Mouse (Mus musculus): ENCODE measurements around the gene Srcin1. TPM values are rescaled to one million over a fixed set of nuclear protein-coding genes. Genes with fewer than 3 reads are reported as not detected.

The Srcin1 gene
- polyA plus RNA-seq, 1 experiment from 2014 or later: 6.7 TPM

DNA sequence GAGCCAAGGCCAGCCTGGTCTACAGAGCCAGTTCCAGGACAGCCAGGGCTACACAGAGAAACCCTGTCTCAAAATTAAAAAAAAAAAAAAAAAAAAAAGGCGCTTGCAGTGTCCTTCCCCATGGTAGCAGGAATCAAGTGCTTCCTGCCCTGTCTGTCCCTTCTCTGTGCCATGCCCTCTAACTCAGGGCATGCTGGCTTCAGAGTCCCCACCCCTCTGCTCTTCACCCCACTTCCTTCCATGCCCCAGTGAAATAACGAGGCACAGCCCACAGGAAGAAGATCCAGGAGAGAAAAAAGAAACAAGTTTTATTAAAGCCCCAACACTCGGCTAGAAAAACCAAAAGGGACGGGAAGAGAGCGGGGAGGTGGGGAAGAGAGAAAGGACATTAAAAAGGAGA, 66.9 kb downstream of the Srcin1 start:
- Histone ChIP-seq H3K4me3 (no peak overlapping the region), H3K36me3 (0 out of 2 replicates have a peak, but pooled peaks cover 2% of the 10 kb centered on the region), H3K9ac (no peak overlapping the region), H3K27me3 (no peaks in the 10 kb centered on the region; the same call in 1 of the 2 replicates), H3K9me3 (replicated peaks) (no peaks in the 10 kb centered on the region), H3K27ac (no peak overlapping the region), H3K4me2 (replicated peaks) (no peak overlapping the region), H3K4me1 (peaks cover 28% of the 10 kb centered on the region)
- ATAC-seq (ENCODE audit: low FRiP score): no peak
- WGBS: 63% methylated on average over 5 of the region's 5 CpGs

DNA sequence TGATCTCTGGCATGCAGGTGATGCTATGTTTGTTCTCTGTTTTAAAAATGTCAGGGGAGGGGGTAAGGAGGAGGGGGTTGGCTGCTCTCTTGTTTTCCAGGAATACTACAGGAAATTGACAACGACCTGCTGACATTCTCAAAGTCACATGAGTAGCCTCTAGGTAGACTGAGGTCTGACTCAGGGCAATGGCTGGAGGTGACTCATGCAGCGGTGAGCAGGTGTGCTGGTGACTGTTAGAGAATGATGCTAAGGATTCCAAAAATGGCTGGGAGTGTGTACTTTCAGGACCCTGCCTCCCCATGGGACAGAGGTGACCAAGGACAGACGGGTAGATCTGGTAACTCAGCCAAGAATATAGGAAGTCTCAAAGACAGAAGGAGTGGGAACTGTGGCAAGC, 67.8 kb downstream of the Srcin1 start:
- 83% methylated on average over 3 of the region's 3 CpGs for WGBS
- Histone ChIP-seq H3K9me3 (replicated peaks) (no peaks in the 10 kb centered on the region), H3K9ac (no peak overlapping the region), H3K27me3 (no peaks in the 10 kb centered on the region; the same call in 1 of the 2 replicates), H3K36me3 (0 out of 2 replicates have a peak, but pooled peaks cover 2% of the 10 kb centered on the region), H3K4me2 (replicated peaks) (no peak overlapping the region), H3K27ac (no peak overlapping the region), H3K4me3 (no peak overlapping the region), H3K4me1 (peaks cover 28% of the 10 kb centered on the region)
- no peak for ATAC-seq (ENCODE audit: low FRiP score)

DNA sequence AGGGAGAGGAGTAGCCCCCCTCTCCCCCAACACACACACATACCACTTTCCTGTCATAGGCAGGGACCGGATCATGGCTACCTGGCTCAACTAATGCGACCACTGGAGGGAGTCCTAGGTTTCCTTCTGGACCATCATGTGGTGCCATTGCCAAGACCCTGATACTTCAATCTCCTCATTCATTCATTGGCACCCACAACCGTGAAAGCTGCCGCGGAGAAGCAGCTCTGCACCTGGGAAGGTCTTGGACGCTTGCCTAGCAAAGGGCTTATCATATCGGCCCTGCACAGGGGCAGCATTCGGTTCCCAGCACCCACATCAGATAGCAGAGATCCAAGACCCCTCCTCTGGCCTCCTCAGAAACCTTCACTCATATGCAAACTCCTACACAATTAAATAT, 69.7 kb downstream of the Srcin1 start:
- Histone ChIP-seq H3K27ac (no peak overlapping the region), H3K36me3 (no peaks in the 10 kb centered on the region), H3K9ac (no peak overlapping the region), H3K9me3 (replicated peaks) (no peaks in the 10 kb centered on the region), H3K4me2 (replicated peaks) (no peak overlapping the region), H3K27me3 (peaks cover 15% of the 10 kb centered on the region), H3K4me3 (no peak overlapping the region), H3K4me1 (peaks cover 18% of the 10 kb centered on the region)
- ATAC-seq (ENCODE audit: low FRiP score): no peak
- WGBS: 55% methylated on average over 8 of the region's 8 CpGs

DNA sequence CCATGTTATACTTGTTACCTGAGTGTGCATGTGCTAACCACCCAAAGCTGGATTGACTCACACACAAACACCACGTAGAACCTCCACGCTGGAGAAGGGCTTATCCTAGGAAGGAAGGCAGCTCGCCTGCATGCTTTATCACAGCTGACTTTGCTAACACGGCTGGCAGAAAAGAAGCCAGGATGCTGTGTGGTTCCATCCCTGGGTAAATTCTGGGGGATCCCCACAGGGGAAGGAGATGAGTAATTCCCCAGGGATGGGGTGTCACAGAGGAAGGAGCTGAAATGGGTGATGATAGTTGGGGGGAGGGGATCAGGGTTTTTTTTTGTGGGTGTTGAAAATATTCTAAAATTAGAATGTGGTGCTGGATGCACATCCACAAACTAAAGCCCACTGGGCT, 70.2 kb downstream of the Srcin1 start:
- Histone ChIP-seq H3K4me2 (replicated peaks) (no peak overlapping the region), H3K9ac (no peak overlapping the region), H3K4me3 (no peak overlapping the region), H3K9me3 (replicated peaks) (no peaks in the 10 kb centered on the region), H3K27me3 (peaks cover 21% of the 10 kb centered on the region), H3K4me1 (peaks cover 18% of the 10 kb centered on the region), H3K27ac (no peak overlapping the region), H3K36me3 (no peaks in the 10 kb centered on the region)
- 80% methylated on average over 4 of the region's 4 CpGs for WGBS
- ATAC-seq (ENCODE audit: low FRiP score): no peak

DNA sequence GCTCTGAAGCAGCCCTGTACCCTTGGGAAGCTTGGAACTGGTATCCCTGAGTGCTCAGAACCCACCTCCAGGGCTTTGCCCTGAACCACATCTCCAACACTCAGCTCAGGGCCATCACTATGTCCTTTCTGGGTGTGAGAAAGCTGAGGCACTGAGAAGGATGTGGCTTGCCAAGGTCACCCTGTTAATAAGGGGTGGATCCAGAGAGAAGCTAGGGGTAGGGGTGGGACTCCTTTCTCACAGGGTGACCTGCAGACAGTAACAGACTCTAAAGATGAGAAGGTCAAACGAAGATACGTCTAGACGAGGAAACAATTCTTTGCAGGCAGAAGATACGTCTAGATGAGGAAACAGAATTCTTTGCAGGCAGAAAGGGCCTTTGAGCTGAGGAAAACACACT, 73.1 kb downstream of the Srcin1 start:
- no peak overlapping the region for H3K9ac ChIP-seq
- no peak overlapping the region for H3K27ac ChIP-seq
- H3K9me3 ChIP-seq (replicated peaks): no peaks in the 10 kb centered on the region
- peaks cover 18% of the 10 kb centered on the region for H3K4me1 ChIP-seq
- WGBS: 79% methylated on average over 4 of the region's 4 CpGs
- no peak overlapping the region for H3K4me3 ChIP-seq
- peaks cover 2% of the 10 kb centered on the region; the same call in 1 of the 2 replicates for H3K36me3 ChIP-seq
- no peak overlapping the region for H3K4me2 ChIP-seq (replicated peaks)
- H3K27me3 ChIP-seq: peaks cover 50% of the 10 kb centered on the region
- no peak for ATAC-seq (ENCODE audit: low FRiP score)

DNA sequence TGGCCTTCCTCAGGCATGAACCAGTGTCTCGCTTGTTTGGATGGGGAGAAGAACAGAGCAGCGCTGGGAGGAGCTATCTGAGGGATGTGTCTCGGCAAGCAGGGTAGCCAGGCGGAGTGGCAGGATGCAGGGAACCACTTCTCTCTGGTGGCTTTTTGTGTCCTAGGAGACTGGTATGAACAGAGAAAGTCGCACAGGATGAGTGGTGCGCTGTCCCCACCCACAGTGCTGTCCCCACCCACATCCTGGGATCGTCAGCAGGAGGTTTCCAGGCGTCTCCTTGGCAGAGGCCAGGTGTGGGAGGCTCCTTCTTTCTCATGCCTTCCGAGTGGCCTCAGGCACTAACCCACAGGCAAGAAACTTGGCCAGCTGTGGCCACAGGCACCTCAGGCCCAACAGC, 73.6 kb downstream of the Srcin1 start:
- Histone ChIP-seq H3K27ac (no peak overlapping the region), H3K9me3 (replicated peaks) (no peaks in the 10 kb centered on the region), H3K4me1 (peaks cover 18% of the 10 kb centered on the region), H3K36me3 (peaks cover 6% of the 10 kb centered on the region), H3K4me3 (no peak overlapping the region), H3K4me2 (replicated peaks) (no peak overlapping the region), H3K27me3 (peaks cover 55% of the 10 kb centered on the region), H3K9ac (no peak overlapping the region)
- no peak for ATAC-seq (ENCODE audit: low FRiP score)
- WGBS: 38% methylated on average over 9 of the region's 9 CpGs

DNA sequence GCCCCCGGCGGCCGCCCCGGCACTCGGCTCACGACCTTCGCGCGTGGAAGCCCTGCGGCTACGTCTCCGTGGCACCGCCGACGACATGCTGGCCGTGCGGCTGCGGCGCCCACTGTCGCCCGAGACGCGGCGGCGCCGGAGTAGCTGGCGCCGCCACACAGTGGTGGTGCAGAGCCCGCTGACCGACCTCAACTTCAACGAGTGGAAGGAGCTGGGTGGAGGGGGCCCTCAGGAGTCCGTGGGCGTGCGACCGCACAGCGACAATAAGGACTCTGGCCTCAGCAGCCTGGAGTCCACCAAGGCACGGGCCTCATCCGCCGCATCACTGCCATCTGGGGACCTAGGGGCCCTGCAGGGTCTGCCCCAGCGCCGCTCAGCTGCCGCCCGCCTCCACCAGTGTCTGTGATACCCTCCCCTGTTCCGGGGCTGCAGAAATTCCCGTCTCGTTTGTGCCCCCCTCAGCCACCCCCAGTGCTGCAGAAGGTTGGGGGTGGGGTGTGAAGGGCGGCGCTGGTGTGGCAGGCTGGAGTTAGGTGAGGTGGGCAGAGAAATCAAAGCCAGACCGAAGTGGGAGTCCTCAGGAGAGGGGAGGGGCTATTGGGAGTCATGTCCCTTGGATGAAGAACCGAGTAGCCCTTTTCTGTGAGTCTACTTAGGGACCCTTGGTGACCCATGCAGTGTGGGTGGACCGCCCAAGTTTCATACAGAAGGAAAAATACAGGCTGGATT, 75.1 kb downstream of the Srcin1 start:
- Histone ChIP-seq H3K9me3 (replicated peaks) (no peaks in the 10 kb centered on the region), H3K27me3 (peaks cover 59% of the 10 kb centered on the region), H3K4me3 (peak overlapping the region; percentile 37), H3K4me1 (peaks cover 18% of the 10 kb centered on the region), H3K9ac (peak overlapping the region; percentile 60), H3K27ac (no peak overlapping the region; the same call in 1 of the 2 replicates), H3K4me2 (replicated peaks) (peak overlapping the region; percentile 65), H3K36me3 (peaks cover 9% of the 10 kb centered on the region)
- WGBS: 13% methylated on average over 47 of the region's 51 CpGs
- 0 out of 2 replicates have a peak, but pooled peaks have one; percentile 38 for ATAC-seq (ENCODE audit: low FRiP score)

DNA sequence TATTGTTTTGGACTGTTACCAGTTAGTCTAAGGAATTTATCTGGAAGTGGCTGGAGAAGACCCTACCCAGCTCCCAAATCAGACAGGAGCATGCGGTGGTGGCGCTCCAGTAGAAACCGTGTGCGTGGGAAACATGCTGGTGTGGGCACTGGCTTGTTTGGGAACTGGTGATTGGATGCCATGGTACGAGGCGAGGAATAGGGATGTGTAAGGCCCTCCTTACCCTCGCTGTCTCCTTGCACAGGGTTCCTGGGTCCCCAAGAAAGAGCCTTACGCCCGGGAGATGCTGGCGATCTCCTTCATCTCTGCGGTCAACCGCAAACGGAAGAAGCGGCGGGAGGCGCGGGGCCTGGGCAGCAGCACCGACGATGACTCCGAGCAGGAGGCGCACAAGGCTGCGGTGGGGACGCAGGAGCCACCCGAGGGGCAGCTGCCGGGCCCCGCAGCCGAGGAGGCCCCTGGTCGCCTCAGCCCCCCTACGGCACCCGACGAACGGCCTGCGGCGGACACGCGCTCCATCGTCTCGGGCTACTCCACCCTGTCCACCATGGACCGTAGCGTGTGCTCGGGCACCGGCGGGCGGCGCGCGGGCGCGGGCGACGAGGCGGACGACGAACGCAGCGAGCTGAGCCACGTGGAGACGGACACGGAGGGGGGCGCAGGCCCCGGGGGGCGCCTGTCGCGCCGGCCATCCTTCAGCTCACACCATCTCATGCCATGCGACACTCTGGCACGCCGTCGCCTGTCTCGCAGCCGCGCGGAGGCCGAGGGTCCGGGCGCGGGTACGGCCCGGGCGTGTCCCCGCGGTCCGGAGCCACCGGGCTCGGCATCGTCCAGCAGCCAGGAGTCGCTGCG, 75.9 kb downstream of the Srcin1 start, which contains the start of gene 4933428G20Rik:
Gene 4933428G20Rik, minus strand, starts transcription at position 476 of the 855 bp plus-strand sequence.
- peak; percentile 56; the same call in 1 of the 2 replicates for ATAC-seq (ENCODE audit: low FRiP score)
- H3K9ac ChIP-seq: peak within 1 kb of the TSS; percentile 60
- peak within 1 kb of the TSS; percentile 65 for H3K4me2 ChIP-seq (replicated peaks)
- peaks cover 11% of the 10 kb centered on the region for H3K36me3 ChIP-seq
- peaks cover 59% of the 10 kb centered on the region for H3K27me3 ChIP-seq
- H3K9me3 ChIP-seq (replicated peaks): no peaks in the 10 kb centered on the region
- H3K4me3 ChIP-seq: peak within 1 kb of the TSS; percentile 37
- H3K4me1 ChIP-seq: peaks cover 18% of the 10 kb centered on the region
- H3K27ac ChIP-seq: peak within 1 kb of the TSS; percentile 9; the same call in 1 of the 2 replicates
- 5% methylated on average over 71 of the region's 88 CpGs for WGBS

DNA sequence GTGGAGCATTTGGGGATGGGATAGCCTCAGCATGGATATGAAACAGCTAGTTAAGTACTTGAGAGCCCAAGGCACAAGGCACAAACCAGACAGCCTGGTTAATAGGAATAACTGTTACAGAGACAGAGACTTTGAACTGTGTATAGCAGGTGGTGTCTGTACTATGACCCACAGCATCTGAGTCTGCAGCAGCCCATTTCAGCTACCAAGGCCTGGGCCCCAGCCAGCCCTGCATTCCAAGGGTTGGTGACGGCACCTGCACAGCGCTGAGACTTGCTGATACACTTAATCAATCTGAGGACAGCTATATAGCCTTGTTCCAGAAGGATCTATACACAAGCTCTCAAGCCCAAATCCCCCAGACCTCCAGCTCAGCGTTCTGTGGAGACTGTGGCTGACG, 78.4 kb downstream of the Srcin1 start:
- peaks cover 18% of the 10 kb centered on the region for H3K4me1 ChIP-seq
- H3K9ac ChIP-seq: no peak overlapping the region
- peaks cover 55% of the 10 kb centered on the region for H3K27me3 ChIP-seq
- H3K4me2 ChIP-seq (replicated peaks): no peak overlapping the region
- no peak overlapping the region for H3K4me3 ChIP-seq
- no peak overlapping the region for H3K27ac ChIP-seq
- H3K36me3 ChIP-seq: peaks cover 23% of the 10 kb centered on the region
- 93% methylated on average over 4 of the region's 4 CpGs for WGBS
- no peaks in the 10 kb centered on the region for H3K9me3 ChIP-seq (replicated peaks)
- no peak for ATAC-seq (ENCODE audit: low FRiP score)

DNA sequence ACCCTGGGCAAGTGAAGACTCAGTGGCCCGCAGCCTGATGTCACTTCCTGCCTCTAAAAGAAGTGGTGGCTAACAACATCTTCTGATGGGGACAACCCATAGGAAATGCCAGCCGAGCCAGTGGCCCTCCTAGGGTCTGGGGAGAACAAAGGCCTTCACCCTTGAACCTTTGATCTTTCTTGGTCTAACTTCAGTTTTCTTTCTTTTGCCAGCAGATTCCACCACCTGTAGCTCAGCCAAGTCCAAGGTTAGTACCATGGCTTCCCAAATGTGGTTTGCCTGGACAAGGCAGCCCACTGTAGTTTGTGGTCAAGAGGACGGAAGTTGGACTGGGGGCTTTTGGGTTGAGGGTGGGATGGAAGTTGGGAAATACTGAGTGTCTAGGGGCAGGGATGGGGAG, 83.2 kb downstream of the Srcin1 start:
- no peak for ATAC-seq (ENCODE audit: low FRiP score)
- WGBS: 87% methylated on average over 3 of the region's 3 CpGs

DNA sequence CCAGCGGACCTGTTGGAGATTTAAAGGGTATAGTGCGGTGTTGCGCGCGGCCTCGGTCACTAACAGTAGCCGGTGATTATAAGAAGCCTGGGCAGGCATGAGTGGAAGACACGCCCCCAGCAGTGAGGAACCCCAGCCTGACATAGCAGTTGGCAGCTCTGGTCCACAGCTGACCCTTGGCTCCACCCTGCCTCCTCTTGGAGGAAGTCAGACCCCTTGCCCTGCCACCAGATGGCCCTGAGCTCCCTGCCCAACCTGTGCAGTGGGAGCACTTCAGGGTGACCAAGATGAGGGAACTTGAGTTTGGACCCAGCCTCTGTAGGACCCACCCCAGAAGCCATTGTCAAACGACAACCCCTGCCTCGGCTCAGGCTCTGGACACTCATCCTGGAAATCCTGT, 84.3 kb downstream of the Srcin1 start:
- Histone ChIP-seq H3K36me3 (peaks cover 33% of the 10 kb centered on the region), H3K4me2 (replicated peaks) (no peak overlapping the region), H3K4me3 (no peak overlapping the region), H3K4me1 (no peaks in the 10 kb centered on the region; the same call in 1 of the 2 replicates), H3K9me3 (replicated peaks) (no peaks in the 10 kb centered on the region), H3K9ac (no peak overlapping the region), H3K27me3 (no peaks in the 10 kb centered on the region; the same call in 1 of the 2 replicates), H3K27ac (no peak overlapping the region)
- WGBS: 80% methylated on average over 10 of the region's 10 CpGs
- no peak for ATAC-seq (ENCODE audit: low FRiP score)

More for the DNA sequence above, 83.2 kb downstream of the Srcin1 start:
- peaks cover 9% of the 10 kb centered on the region for H3K27me3 ChIP-seq
- peaks cover 32% of the 10 kb centered on the region for H3K36me3 ChIP-seq
- no peaks in the 10 kb centered on the region for H3K9me3 ChIP-seq (replicated peaks)
- H3K27ac ChIP-seq: no peak overlapping the region
- no peak overlapping the region for H3K4me2 ChIP-seq (replicated peaks)
- no peak overlapping the region for H3K4me3 ChIP-seq
- H3K4me1 ChIP-seq: no peaks in the 10 kb centered on the region; the same call in 1 of the 2 replicates
- H3K9ac ChIP-seq: no peak overlapping the region

DNA sequence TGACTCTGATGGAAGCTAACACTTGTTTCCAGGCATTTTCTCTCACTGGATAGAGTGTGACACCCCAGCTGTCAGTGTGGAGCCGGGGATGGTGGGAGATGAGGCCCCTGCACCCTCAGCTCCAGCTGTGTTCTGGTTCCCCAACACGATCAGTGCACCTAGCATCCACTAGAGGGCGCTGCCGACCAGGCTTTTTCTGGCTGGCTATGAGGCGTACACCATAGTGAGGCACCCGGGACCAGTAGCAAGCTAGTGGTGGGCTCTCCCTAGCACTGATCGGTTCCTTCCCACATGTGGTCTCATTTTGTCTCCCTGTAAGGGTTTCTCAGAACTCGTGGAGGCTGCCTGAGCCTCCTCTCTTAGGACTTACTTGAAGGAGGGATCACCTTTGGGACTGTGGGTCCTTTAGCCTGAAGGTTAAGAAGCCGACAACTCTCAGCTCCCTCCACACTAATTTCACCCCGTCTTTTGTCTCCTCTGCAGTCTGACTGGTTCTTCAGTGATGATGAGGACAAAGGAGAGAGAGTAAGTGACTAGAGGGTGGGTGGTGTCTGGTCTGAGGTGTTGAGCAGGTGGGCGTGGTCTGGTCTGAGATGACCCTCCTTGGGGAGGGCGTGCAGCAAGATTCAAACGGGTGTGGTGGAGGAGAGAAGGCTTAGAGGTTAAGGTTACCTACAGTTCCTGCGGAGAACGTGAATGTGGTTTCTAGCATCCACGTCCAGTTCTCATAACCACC, 86.2 kb downstream of the Srcin1 start:
- WGBS: 29% methylated on average over 16 of the region's 16 CpGs
- H3K4me1 ChIP-seq: no peaks in the 10 kb centered on the region; the same call in 1 of the 2 replicates
- peaks cover 44% of the 10 kb centered on the region for H3K36me3 ChIP-seq

More for the DNA sequence above, 86.2 kb downstream of the Srcin1 start:
- no peak for ATAC-seq (ENCODE audit: low FRiP score)
- Histone ChIP-seq H3K4me2 (replicated peaks) (no peak overlapping the region), H3K9me3 (replicated peaks) (no peaks in the 10 kb centered on the region), H3K4me3 (no peak overlapping the region), H3K27me3 (no peaks in the 10 kb centered on the region), H3K9ac (no peak overlapping the region), H3K27ac (no peak overlapping the region)

All from hindbrain, embryonic 12.5 days (tissue).